Mouse (Mus musculus): ENCODE data around the gene Lmf2. TPM values are rescaled to one million over a fixed set of nuclear protein-coding genes. Genes with fewer than 3 reads are reported as not detected.

Lmf2 gene
- polyA plus RNA-seq, 1 experiment from 2014 or later: 55.8 TPM

DNA sequence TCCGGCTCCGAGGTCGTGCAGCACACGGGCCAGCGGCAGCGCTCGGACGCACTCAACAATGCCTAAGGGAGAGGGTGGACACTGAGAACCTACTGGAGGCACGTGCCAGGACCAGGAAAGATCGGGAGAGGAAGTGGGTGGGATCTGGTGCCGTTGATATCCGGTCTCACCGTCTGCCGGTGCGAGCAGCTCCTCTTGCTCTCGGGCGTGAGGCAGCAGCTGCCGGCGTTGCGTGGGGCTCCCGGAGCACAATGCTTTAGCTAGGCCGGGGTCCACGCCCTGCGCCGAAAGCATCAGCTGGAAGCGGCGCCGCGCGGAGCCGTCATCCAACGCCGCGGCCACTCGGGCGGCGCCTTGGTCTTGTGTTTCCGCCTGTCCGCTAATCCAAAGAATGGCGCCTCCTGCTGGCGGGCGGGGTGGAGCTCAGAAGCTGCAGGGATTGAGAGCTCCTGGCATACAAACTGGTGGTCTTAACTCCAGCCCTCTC is 18.3 kb upstream of the Lmf2 start, which contains the start of gene Sco2:
Sco2 (minus strand) TSS at position 85 of the 487 bp plus-strand sequence.
- ATAC-seq: peak; percentile 89
- WGBS: under 1% methylated on average over 42 of the region's 42 CpGs
- Histone ChIP-seq H3K9ac (ENCODE audit: low read depth, low read length) (peak within 1 kb of the TSS; percentile 84), H3K4me2 (ENCODE audit: low read depth, low read length) (peak within 1 kb of the TSS; percentile 75), H3K27me3 (replicated peaks; ENCODE audit: control insufficient read depth, insufficient read depth, low read length) (peaks cover 29% of the 10 kb centered on the region), H3K4me1 (ENCODE audit: control insufficient read depth, insufficient read depth, low read length) (peaks cover 22% of the 10 kb centered on the region), H3K36me3 (ENCODE audit: control insufficient read depth, insufficient read depth, low read length) (peaks cover 24% of the 10 kb centered on the region), H3K27ac (ENCODE audit: low read length) (peak within 1 kb of the TSS; percentile 93), H3K4me3 (ENCODE audit: low read length) (peak within 1 kb of the TSS; percentile 68), H3K9me3 (ENCODE audit: control insufficient read depth, low read length) (no peaks in the 10 kb centered on the region)

DNA sequence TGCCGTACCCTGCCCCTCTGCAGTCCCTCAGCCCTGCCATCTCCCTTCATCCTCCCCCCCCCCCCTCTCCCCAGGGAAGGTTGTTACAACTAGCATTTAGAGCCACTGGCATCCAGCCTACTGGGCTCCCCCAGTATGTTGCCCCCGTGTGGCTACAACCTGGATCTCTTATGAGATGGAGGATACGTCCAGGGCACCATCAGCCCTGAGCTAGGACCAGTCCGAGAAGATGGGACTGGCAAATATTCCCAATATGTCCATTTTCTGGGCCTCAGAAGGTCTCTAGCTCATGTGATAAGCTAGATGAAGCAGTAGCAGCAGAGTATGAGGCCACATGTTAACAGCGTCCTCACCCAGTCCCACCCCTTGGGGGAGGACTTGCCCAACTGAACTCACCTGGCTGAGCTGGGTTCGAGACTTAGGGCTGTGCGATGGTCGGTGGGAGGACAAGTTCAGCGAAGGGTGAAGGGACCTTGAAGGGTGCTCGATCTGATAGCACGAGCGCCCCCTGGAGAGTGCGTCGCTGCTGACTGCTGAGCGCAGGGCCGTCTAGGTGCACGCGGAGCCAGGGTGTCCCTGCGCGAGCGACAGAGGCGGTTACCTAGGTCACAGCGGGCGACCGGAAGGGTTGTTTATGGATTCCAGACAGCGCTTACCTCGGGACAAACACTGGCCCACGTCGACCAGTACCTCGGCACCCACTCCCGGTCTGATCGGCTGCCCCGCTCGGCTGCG is 17.7 kb upstream of the Lmf2 start:
- WGBS: 1% methylated on average over 35 of the region's 35 CpGs
- Histone ChIP-seq H3K9me3 (ENCODE audit: control insufficient read depth, low read length) (no peaks in the 10 kb centered on the region), H3K36me3 (ENCODE audit: control insufficient read depth, insufficient read depth, low read length) (peaks cover 27% of the 10 kb centered on the region), H3K4me1 (ENCODE audit: control insufficient read depth, insufficient read depth, low read length) (peaks cover 17% of the 10 kb centered on the region), H3K27me3 (replicated peaks; ENCODE audit: control insufficient read depth, insufficient read depth, low read length) (peaks cover 23% of the 10 kb centered on the region), H3K9ac (ENCODE audit: low read depth, low read length) (peak overlapping the region; percentile 84), H3K27ac (ENCODE audit: low read length) (peak overlapping the region; percentile 93), H3K4me2 (ENCODE audit: low read depth, low read length) (peak overlapping the region; percentile 75), H3K4me3 (ENCODE audit: low read length) (peak overlapping the region; percentile 68)
- ATAC-seq: peak; percentile 89

DNA sequence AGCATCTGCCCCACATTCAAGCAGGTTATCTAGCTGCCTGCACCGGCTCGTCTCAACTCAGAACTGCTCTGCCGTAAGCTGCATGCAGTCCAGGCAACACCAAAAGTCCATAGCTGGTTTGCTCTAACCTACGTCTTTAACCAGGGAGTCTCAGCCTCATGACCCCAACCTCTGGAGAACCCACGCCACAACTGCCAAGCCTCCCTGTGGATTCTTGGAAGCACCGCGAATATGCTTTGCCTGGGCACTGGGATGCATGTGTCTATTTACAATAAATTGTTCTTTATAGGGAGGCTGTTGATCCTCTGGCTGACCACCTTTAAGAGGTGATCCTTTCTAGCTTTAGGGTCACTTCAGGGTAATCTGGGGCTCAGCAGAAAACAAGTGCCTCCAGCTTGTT is 17.1 kb upstream of the Lmf2 start:
- Histone ChIP-seq H3K9me3 (ENCODE audit: control insufficient read depth, low read length) (no peaks in the 10 kb centered on the region), H3K4me3 (ENCODE audit: low read length) (peak overlapping the region; percentile 68), H3K27ac (ENCODE audit: low read length) (peak overlapping the region; percentile 93), H3K4me2 (ENCODE audit: low read depth, low read length) (peak overlapping the region; percentile 75), H3K36me3 (ENCODE audit: control insufficient read depth, insufficient read depth, low read length) (peaks cover 31% of the 10 kb centered on the region), H3K27me3 (replicated peaks; ENCODE audit: control insufficient read depth, insufficient read depth, low read length) (peaks cover 16% of the 10 kb centered on the region), H3K4me1 (ENCODE audit: control insufficient read depth, insufficient read depth, low read length) (peaks cover 15% of the 10 kb centered on the region), H3K9ac (ENCODE audit: low read depth, low read length) (peak overlapping the region; percentile 84)
- ATAC-seq: no peak
- WGBS: 76% methylated on average over 7 of the region's 7 CpGs

DNA sequence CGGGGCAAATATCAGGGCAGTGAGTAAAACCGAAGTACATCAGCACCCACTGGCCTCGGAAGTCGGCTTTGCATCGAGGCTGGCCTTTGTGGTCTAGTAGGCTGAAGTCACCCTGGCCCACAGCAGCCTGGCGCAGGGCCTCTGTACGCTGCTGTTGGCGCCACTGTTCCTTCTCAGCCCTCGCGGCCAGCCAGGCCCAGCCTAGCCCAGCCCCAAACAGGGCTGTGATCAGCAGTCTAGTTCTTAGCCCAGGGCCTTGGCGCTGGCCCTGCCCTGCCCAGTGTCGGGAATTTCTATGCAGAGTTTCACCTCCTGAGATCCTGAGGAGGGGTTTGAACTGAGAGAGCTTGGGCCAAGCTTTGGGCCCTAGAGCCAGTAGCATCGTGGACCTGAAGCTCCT is 16.6 kb upstream of the Lmf2 start:
- no peak for ATAC-seq
- Histone ChIP-seq H3K9ac (ENCODE audit: low read depth, low read length) (no peak overlapping the region), H3K9me3 (ENCODE audit: control insufficient read depth, low read length) (no peaks in the 10 kb centered on the region), H3K36me3 (ENCODE audit: control insufficient read depth, insufficient read depth, low read length) (peaks cover 31% of the 10 kb centered on the region), H3K4me1 (ENCODE audit: control insufficient read depth, insufficient read depth, low read length) (peaks cover 11% of the 10 kb centered on the region), H3K27me3 (replicated peaks; ENCODE audit: control insufficient read depth, insufficient read depth, low read length) (peaks cover 11% of the 10 kb centered on the region), H3K4me3 (ENCODE audit: low read length) (no peak overlapping the region), H3K4me2 (ENCODE audit: low read depth, low read length) (no peak overlapping the region), H3K27ac (ENCODE audit: low read length) (no peak overlapping the region)
- WGBS: 85% methylated on average over 13 of the region's 13 CpGs

DNA sequence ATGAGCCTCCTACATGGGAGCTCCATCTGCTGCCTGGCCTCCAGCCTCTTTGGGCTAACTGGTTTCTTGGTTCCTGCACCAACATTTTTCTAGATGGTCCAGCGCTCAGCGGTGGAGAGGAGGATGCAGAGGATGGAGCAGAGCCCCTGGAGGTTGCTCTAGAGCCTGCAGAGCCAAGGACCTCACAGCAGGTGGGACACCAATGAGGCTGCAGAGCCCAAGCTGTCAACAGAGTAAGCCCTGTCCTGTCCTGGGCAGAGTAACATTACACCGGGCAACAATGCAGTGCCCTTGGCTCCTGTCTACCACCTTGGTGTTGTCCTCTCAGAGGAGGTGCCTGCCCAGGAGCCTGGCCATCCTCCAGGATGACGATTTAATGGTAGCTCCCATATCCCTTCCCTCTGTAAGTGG is 9.7 kb upstream of the Lmf2 start:
- ATAC-seq: no peak
- no peaks in the 10 kb centered on the region for H3K4me1 ChIP-seq (ENCODE audit: control insufficient read depth, insufficient read depth, low read length)

DNA sequence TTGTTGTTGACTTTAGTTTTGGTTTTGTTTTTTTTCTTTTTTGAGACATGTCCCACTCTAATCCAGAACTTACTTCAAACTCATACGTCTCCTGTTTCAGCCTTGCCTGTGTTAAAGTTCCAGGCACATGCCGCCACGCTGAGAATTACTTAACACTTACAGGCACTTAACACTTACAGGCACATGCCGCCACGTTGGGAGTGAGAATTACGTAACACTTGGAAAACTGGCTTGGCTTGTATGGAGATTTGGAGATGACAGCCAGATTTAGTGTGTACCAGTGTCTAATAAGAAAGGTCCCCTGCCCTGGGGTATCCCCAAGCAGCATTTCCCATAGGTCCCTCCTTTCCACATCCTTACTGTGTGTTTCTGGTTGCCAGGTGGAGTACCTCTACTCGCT is 7.6 kb upstream of the Lmf2 start:
- H3K4me2 ChIP-seq (ENCODE audit: low read depth, low read length): no peak overlapping the region
- 89% methylated on average over 7 of the region's 7 CpGs for WGBS
- H3K27ac ChIP-seq (ENCODE audit: low read length): no peak overlapping the region
- no peak overlapping the region for H3K4me3 ChIP-seq (ENCODE audit: low read length)
- H3K27me3 ChIP-seq (replicated peaks; ENCODE audit: control insufficient read depth, insufficient read depth, low read length): no peaks in the 10 kb centered on the region
- no peak overlapping the region for H3K9ac ChIP-seq (ENCODE audit: low read depth, low read length)
- no peaks in the 10 kb centered on the region for H3K9me3 ChIP-seq (ENCODE audit: control insufficient read depth, low read length)
- ATAC-seq: no peak
- H3K4me1 ChIP-seq (ENCODE audit: control insufficient read depth, insufficient read depth, low read length): peaks cover 3% of the 10 kb centered on the region; the same call in 1 of the 2 replicates
- H3K36me3 ChIP-seq (ENCODE audit: control insufficient read depth, insufficient read depth, low read length): peaks cover 11% of the 10 kb centered on the region; the same call in 1 of the 2 replicates

More for the DNA sequence above, 9.7 kb upstream of the Lmf2 start:
- Histone ChIP-seq H3K36me3 (ENCODE audit: control insufficient read depth, insufficient read depth, low read length) (peaks cover 23% of the 10 kb centered on the region), H3K4me2 (ENCODE audit: low read depth, low read length) (no peak overlapping the region), H3K9ac (ENCODE audit: low read depth, low read length) (no peak overlapping the region), H3K4me3 (ENCODE audit: low read length) (no peak overlapping the region), H3K27ac (ENCODE audit: low read length) (no peak overlapping the region), H3K27me3 (replicated peaks; ENCODE audit: control insufficient read depth, insufficient read depth, low read length) (no peaks in the 10 kb centered on the region), H3K9me3 (ENCODE audit: control insufficient read depth, low read length) (no peaks in the 10 kb centered on the region)
- WGBS: 89% methylated on average over 4 of the region's 4 CpGs

DNA sequence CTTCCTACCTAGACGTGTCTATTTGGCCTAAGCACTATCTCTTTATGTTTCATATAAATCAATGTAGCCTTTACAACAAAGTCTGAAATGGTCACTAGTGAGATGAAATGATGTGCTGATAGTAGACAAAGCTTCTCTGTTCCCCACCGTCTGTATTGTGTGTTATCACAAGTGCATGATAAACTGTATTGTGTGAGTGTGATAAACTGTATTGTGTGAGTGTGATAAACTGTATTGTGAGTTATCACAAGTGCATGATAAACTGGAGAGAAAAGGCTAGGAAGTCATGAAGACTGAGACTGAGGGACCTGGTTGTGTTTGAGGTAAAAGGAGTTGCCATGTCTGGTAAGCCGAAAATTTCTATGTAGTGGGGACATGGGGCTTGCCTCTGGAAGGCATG is 3.3 kb upstream of the Lmf2 start:
- no peak for ATAC-seq
- 0 out of 2 replicates have a peak, but pooled peaks cover 2% of the 10 kb centered on the region for H3K36me3 ChIP-seq (ENCODE audit: control insufficient read depth, insufficient read depth, low read length)
- no peak overlapping the region for H3K9ac ChIP-seq (ENCODE audit: low read depth, low read length)
- H3K27me3 ChIP-seq (replicated peaks; ENCODE audit: control insufficient read depth, insufficient read depth, low read length): no peaks in the 10 kb centered on the region
- no peaks in the 10 kb centered on the region for H3K9me3 ChIP-seq (ENCODE audit: control insufficient read depth, low read length)
- no peak overlapping the region for H3K4me3 ChIP-seq (ENCODE audit: low read length)
- H3K27ac ChIP-seq (ENCODE audit: low read length): no peak overlapping the region
- WGBS: 79% methylated on average over 3 of the region's 3 CpGs
- no peak overlapping the region for H3K4me2 ChIP-seq (ENCODE audit: low read depth, low read length)
- H3K4me1 ChIP-seq (ENCODE audit: control insufficient read depth, insufficient read depth, low read length): peaks cover 18% of the 10 kb centered on the region

DNA sequence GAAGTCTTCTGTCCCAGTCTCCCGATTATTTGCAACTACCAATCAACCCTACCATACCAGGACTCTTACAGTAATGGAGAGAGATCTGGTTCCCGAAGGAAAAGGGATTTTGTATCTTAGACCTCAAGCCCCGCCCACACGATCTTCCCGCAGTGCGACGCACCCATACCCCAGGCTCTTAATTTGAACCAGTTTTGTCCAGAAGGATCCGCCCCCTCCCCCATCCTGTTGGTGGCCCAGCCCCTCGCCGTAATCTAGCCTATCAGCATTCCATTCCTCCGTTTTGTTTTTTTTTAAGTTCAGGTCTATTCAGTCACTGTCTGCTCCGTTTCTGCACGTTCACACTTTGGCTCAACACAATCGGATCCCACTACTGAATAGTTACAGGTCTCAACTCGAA is 913 bp upstream of the Lmf2 start:
- peaks cover 18% of the 10 kb centered on the region for H3K4me1 ChIP-seq (ENCODE audit: control insufficient read depth, insufficient read depth, low read length)
- H3K9ac ChIP-seq (ENCODE audit: low read depth, low read length): peak overlapping the region; percentile 93
- H3K36me3 ChIP-seq (ENCODE audit: control insufficient read depth, insufficient read depth, low read length): peaks cover 17% of the 10 kb centered on the region
- peak overlapping the region; percentile 75 for H3K27ac ChIP-seq (ENCODE audit: low read length)
- peak; percentile 50 for ATAC-seq
- under 1% methylated on average over 15 of the region's 15 CpGs for WGBS
- peak overlapping the region; percentile 70 for H3K4me2 ChIP-seq (ENCODE audit: low read depth, low read length)
- H3K9me3 ChIP-seq (ENCODE audit: control insufficient read depth, low read length): no peaks in the 10 kb centered on the region
- H3K4me3 ChIP-seq (ENCODE audit: low read length): peak overlapping the region; percentile 67
- no peaks in the 10 kb centered on the region for H3K27me3 ChIP-seq (replicated peaks; ENCODE audit: control insufficient read depth, insufficient read depth, low read length)

DNA sequence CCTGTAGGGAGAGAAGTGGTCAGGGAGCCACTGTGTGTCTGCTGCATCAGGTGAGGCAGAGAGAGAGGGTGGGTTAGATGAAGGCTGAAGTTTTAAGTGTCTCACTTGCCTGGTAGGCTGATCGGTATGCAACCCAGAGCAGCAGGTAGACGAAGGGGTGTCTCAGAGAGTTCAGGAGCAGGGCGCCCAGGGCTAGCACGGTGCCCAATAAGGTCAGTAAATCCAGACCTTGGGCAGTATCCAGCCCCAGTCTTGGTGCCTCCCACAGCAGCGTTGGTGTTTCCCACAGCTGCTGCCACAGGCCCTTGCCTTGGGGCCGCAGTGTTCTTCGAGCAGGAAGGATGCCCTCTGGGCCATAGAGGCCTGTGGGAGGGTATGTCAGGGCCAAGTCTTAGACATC is 1.0 kb downstream of the Lmf2 start:
- no peaks in the 10 kb centered on the region for H3K27me3 ChIP-seq (replicated peaks; ENCODE audit: control insufficient read depth, insufficient read depth, low read length)
- H3K4me3 ChIP-seq (ENCODE audit: low read length): peak overlapping the region; percentile 67
- H3K9me3 ChIP-seq (ENCODE audit: control insufficient read depth, low read length): no peaks in the 10 kb centered on the region
- peak overlapping the region; percentile 93 for H3K9ac ChIP-seq (ENCODE audit: low read depth, low read length)
- ATAC-seq: no peak
- no peak overlapping the region for H3K27ac ChIP-seq (ENCODE audit: low read length)
- H3K4me1 ChIP-seq (ENCODE audit: control insufficient read depth, insufficient read depth, low read length): peaks cover 18% of the 10 kb centered on the region
- H3K4me2 ChIP-seq (ENCODE audit: low read depth, low read length): peak overlapping the region; percentile 67
- H3K36me3 ChIP-seq (ENCODE audit: control insufficient read depth, insufficient read depth, low read length): peaks cover 19% of the 10 kb centered on the region
- WGBS: 75% methylated on average over 7 of the region's 7 CpGs

All from intestine, embryonic 16.5 days (tissue).